Mouse (Mus musculus) CH12.LX (cell line): ENCODE measurements around the gene Schip1. TPM values are rescaled to one million over a fixed set of nuclear protein-coding genes. Genes with fewer than 3 reads are reported as not detected.

ENCODE experiments used
- DNase-seq: peaks from one replicate; pipeline ENCODE4 v3.0.0-alpha.2; 2013; ENCODE audit errors: extremely low read depth
- H3K27ac ChIP-seq: 2 replicates; pipeline ENCODE4 v1.5.1; 2012; ENCODE audit warnings: low read depth, mild to moderate bottlenecking, control low read depth, moderate library complexity; ENCODE audit not compliant: insufficient read depth
- H3K27me3 ChIP-seq: replicated peaks from 2 replicates; pipeline ENCODE3; 2012; ENCODE audit warnings: inconsistent platforms
- H3K36me3 ChIP-seq, 2 experiments: replicated peaks in 1 of 2; 2 replicates each; pipeline versions ENCODE3 to v1.6.1; 2012; ENCODE audit warnings: inconsistent platforms in 1 of 2, low read length in 1 of 2, mild to moderate bottlenecking in 1 of 2, mixed read lengths in 1 of 2, moderate library complexity in 1 of 2; ENCODE audit not compliant: control insufficient read depth in 1 of 2, insufficient read depth in 1 of 2
- H3K4me1 ChIP-seq, 2 experiments: 2 replicates each; pipeline ENCODE4 v1.6.1; 2012; ENCODE audit warnings: inconsistent platforms in 1 of 2, moderate library complexity in 1 of 2; ENCODE audit not compliant: insufficient read depth in 2 of 2, control insufficient read depth in 1 of 2
- H3K4me2 ChIP-seq: 2 replicates; pipeline ENCODE4 v1.6.1; 2012; ENCODE audit warnings: low read depth, mild to moderate bottlenecking, control low read depth; ENCODE audit not compliant: poor library complexity, insufficient read depth, severe bottlenecking
- H3K4me3 ChIP-seq, 3 experiments: fragments of 150-350 bp in 1 of 3; sonication (generic) in 1 of 3; replicated peaks in 1 of 3; 2 replicates each; pipeline versions ENCODE3 to v1.5.1; 2011 to 2012; ENCODE audit warnings: low read depth in 2 of 3, low read length in 2 of 3, mild to moderate bottlenecking in 2 of 3, moderate library complexity in 2 of 3, control low read depth in 1 of 3, improper control_type of control experiment in 1 of 3, inconsistent platforms in 1 of 3, mixed read lengths in 1 of 3; ENCODE audit not compliant: poor library complexity in 1 of 3
- H3K79me2 ChIP-seq: replicated peaks from 2 replicates; pipeline ENCODE4 v1.6.1; 2012; ENCODE audit warnings: mild to moderate bottlenecking, moderate library complexity; ENCODE audit not compliant: control insufficient read depth, poor library complexity, insufficient read depth, severe bottlenecking; ENCODE audit errors: extremely low read depth
- H3K9ac ChIP-seq: 2 replicates; pipeline ENCODE4 v1.6.1; 2012; ENCODE audit warnings: low read depth, mild to moderate bottlenecking, control low read depth, moderate library complexity; ENCODE audit not compliant: insufficient read depth
- H3K9me3 ChIP-seq: replicated peaks from 2 replicates; pipeline ENCODE3; 2012; ENCODE audit warnings: low read length, inconsistent platforms, mixed read lengths
- CHD1 ChIP-seq: IDR thresholded peaks from 2 replicates; pipeline ENCODE4 v1.6.1; 2012; ENCODE audit warnings: low read depth, low read length, improper control_type of control experiment, inconsistent platforms
- CHD2 ChIP-seq: IDR thresholded peaks from 2 replicates; pipeline ENCODE4 v1.6.1; 2011; ENCODE audit warnings: low read length, improper control_type of control experiment
- ELF1 ChIP-seq: IDR thresholded peaks from 2 replicates; pipeline ENCODE4 v1.6.1; 2014; ENCODE audit warnings: low read depth, mild to moderate bottlenecking, inconsistent platforms, low read length, improper control_type of control experiment
- EP300 ChIP-seq: IDR thresholded peaks from 2 replicates; pipeline ENCODE4 v1.6.1; 2011; ENCODE audit warnings: low read length, improper control_type of control experiment
- MAZ ChIP-seq: IDR thresholded peaks from 2 replicates; pipeline ENCODE4 v1.6.1; 2012; ENCODE audit warnings: low read depth, mild to moderate bottlenecking, inconsistent platforms, low read length, improper control_type of control experiment, moderate library complexity
- RAD21 ChIP-seq: IDR thresholded peaks from 2 replicates; pipeline ENCODE4 v1.6.1; 2011; ENCODE audit warnings: low read depth, mild to moderate bottlenecking, low read length, improper control_type of control experiment, moderate library complexity
- SMC3 ChIP-seq: IDR thresholded peaks from 2 replicates; pipeline ENCODE4 v1.6.1; 2011; ENCODE audit warnings: low read depth, low read length, improper control_type of control experiment
- TBP ChIP-seq: conservative IDR thresholded peaks from 2 replicates; pipeline ENCODE4 v1.6.1; 2011; ENCODE audit warnings: low read depth, low read length, improper control_type of control experiment
- TCF12 ChIP-seq: IDR thresholded peaks from 2 replicates; pipeline ENCODE4 v1.6.1; 2014; ENCODE audit warnings: low read depth, mild to moderate bottlenecking, inconsistent platforms, low read length, improper control_type of control experiment
- ZC3H11A ChIP-seq: IDR thresholded peaks from 2 replicates; pipeline ENCODE4 v1.6.1; 2012; ENCODE audit warnings: low read depth, mild to moderate bottlenecking, inconsistent platforms, low read length, improper control_type of control experiment
- dilution Hi-C: fragments of 300-500 bp; cut with MboI; formaldehyde crosslinking; loops from 2 replicates; pipeline ENCODE4 v1.14.3; 2020; ENCODE audit warnings: low sequenced_read_pairs; ENCODE audit not compliant: extremely low pct_unique_long_range_greater_than_20kb, extremely low pct_ligation_motif_present
- in situ Hi-C: fragments of 300-500 bp; cut with MboI; formaldehyde crosslinking; loops from 3 replicates; pipeline ENCODE4 v1.14.3; 2019; ENCODE audit warnings: low sequenced_read_pairs, low pct_ligation_motif_present, low pct_unique_long_range_greater_than_20kb, mixed read lengths
- polyA plus RNA-seq: library from polyadenylated mRNA; unstranded; fragments of >175 nt; gene quantifications from 2 replicates; pipeline ENCODE4 v1.2.1, GENCODE M21; 2012; ENCODE audit warnings: low read depth; ENCODE audit not compliant: insufficient read length
- total RNA-seq, 2 experiments: library from RNA; depleted of rRNA; stranded (reverse); fragments of 300-350 nt in 1 of 2; fragments of >200 nt in 1 of 2; gene quantifications; 2 replicates each; pipeline ENCODE4 v1.2.3; 2012 to 2014

The Schip1 gene
- total and polyA plus RNA-seq, 3 experiments = 0.25 to 0.36 TPM; not detected in 1

- no peak for DNase-seq
- Histone ChIP-seq H3K79me2 (no peaks in the 10 kb centered on the region), H3K4me1 (peaks cover 0 to 7% of the 10 kb centered on the region in 2 experiments; a peak in 2 of 4 replicates), H3K27me3 (no peaks in the 10 kb centered on the region), H3K4me3 (no peak overlapping the region), H3K4me2 (no peak overlapping the region), H3K9me3 (no peaks in the 10 kb centered on the region), H3K36me3 (no peaks in the 10 kb centered on the region), H3K9ac (no peak overlapping the region), H3K27ac (no peak overlapping the region)
- dilution Hi-C loops (no loop called here), in situ Hi-C loops (no loop called here)
- no peak for TF ChIP-seq TBP
- no peak for TF ChIP-seq ZC3H11A
Observed at GRCm38 (mm10) chr3:68470622-68471021, 406.0 kb downstream of the Schip1 start.

GRCm38 (mm10) chr3:68476336-68476735 lies 411.7 kb downstream of the Schip1 start:
- no peaks in the 10 kb centered on the region for H3K36me3 ChIP-seq
- no peaks in the 10 kb centered on the region for H3K79me2 ChIP-seq
- H3K9ac ChIP-seq = no peak overlapping the region
- H3K4me2 ChIP-seq = no peak overlapping the region
- H3K4me3 ChIP-seq = no peak overlapping the region
- no peak for DNase-seq
- TF ChIP-seq MAZ = no peak
- no peak for TF ChIP-seq ELF1
- no peak for TF ChIP-seq TCF12
- TF ChIP-seq EP300 = no peak
- TF ChIP-seq SMC3 = no peak
- TF ChIP-seq CHD1 = no peak
- in situ Hi-C loops = no loop called here
- H3K27me3 ChIP-seq = no peaks in the 10 kb centered on the region
- dilution Hi-C loops = no loop called here
- no peaks in the 10 kb centered on the region for H3K9me3 ChIP-seq
- peaks cover 0 to 12% of the 10 kb centered on the region in 2 experiments; a peak in 2 of 4 replicates for H3K4me1 ChIP-seq
- H3K27ac ChIP-seq = no peak overlapping the region

- Histone ChIP-seq H3K27me3 (no peaks in the 10 kb centered on the region), H3K79me2 (no peaks in the 10 kb centered on the region), H3K27ac (no peak overlapping the region), H3K4me1 (peaks cover 0 to 12% of the 10 kb centered on the region in 2 experiments; a peak in 2 of 4 replicates), H3K9ac (no peak overlapping the region), H3K36me3 (no peaks in the 10 kb centered on the region), H3K4me2 (no peak overlapping the region), H3K9me3 (no peaks in the 10 kb centered on the region), H3K4me3 (no peak overlapping the region)
- dilution Hi-C loops = no loop called here
- TF ChIP-seq RAD21 = no peak
- no peak for TF ChIP-seq CHD2
- in situ Hi-C loops = no loop called here
- no peak for DNase-seq
Observed at GRCm38 (mm10) chr3:68477478-68477877, 412.9 kb downstream of the Schip1 start.
